Mouse (Mus musculus): Measurements from ENCODE around the gene Ano2.

The Ano2 gene

DNA sequence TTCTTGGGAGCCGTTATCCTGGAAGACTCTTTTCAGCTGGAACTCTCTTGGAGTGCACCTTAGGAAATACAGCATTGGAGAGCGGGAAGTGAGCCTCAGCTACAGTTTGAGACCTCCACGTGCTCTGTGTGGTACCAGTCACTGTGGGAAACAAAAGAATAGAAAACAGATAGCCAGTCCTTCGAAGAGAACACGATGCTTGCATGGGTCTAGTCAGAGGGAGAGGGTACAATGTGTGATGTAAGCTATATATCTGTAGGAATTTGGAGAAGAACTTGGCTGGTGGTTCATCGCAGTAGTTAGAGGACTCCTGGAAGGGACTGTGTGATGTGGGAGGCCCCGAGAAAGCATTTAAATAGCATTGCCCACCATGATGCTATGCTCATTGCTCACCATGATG, 189.1 kb downstream of the Ano2 start:
- H3K36me3 ChIP-seq (ENCODE audit: insufficient read depth, low read length) = no peaks in the 10 kb centered on the region
- no peak overlapping the region for H3K4me3 ChIP-seq (replicated peaks; ENCODE audit: low read length)
- no peaks in the 10 kb centered on the region for H3K4me1 ChIP-seq (replicated peaks; ENCODE audit: low read depth, low read length)
- no peak for TF ChIP-seq CTCF (conservative IDR thresholded peaks at IDR 0.05; ENCODE audit: low read length)
- TF ChIP-seq POU5F1 (IDR thresholded peaks at IDR 0.05; ENCODE audit: borderline replicate concordance, low read length) = no peak
- no peak for TF ChIP-seq NANOG (IDR thresholded peaks at IDR 0.05; ENCODE audit: borderline replicate concordance, low read length)
- H3K27me3 ChIP-seq (ENCODE audit: insufficient read depth, low read length) = no peaks in the 10 kb centered on the region
- H3K9me3 ChIP-seq (ENCODE audit: low read length) = peaks cover 12% of the 10 kb centered on the region

DNA sequence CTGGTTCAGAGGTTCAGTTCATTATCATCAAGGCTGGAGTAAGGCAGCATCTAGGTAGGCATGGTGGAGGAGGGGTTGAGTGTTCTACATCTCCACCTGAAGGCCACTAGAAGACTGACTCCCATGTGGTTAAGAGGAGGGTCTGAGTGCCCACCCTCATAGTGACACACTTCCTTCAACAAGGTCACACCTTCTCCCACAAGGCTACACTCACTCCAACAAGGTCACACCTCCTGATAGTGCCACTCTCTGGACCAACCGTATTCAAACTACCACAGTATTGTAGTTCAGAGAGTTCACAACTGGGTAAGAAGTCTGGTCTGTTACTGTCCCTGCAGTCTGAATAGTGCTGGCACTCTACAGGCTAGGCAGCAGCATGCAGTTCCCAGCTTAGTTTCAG, 198.4 kb downstream of the Ano2 start:
- H3K36me3 ChIP-seq (ENCODE audit: insufficient read depth, low read length) = no peaks in the 10 kb centered on the region
- no peak overlapping the region for H3K4me3 ChIP-seq (replicated peaks; ENCODE audit: low read length)
- no peaks in the 10 kb centered on the region for H3K27me3 ChIP-seq (ENCODE audit: insufficient read depth, low read length)
- peaks cover under 1% of the 10 kb centered on the region for H3K9me3 ChIP-seq (ENCODE audit: low read length)
- H3K4me1 ChIP-seq (replicated peaks; ENCODE audit: low read depth, low read length) = no peaks in the 10 kb centered on the region
- TF ChIP-seq NANOG (IDR thresholded peaks at IDR 0.05; ENCODE audit: borderline replicate concordance, low read length) = no peak
- TF ChIP-seq CTCF (conservative IDR thresholded peaks at IDR 0.05; ENCODE audit: low read length) = no peak
- TF ChIP-seq POU5F1 (IDR thresholded peaks at IDR 0.05; ENCODE audit: borderline replicate concordance, low read length) = no peak

DNA sequence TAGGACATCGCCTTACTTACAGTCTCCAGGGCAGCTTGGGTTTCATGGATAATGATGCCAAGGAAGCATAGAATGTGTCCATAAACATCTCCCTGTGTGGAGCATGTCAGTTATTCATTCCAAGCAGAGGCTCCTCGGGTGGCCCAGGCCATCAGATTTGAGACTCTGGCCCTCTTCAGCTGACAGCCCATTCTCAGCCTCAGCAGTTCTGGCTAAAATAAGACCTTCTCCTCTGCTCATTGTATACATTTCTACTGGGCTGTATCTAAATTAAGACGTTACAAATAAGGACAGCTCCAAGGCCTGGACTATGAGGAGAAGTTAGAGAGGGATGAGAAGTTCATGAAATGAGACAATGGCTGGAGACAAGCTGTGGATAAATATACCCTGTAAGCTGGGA, 204.1 kb downstream of the Ano2 start:
- Histone ChIP-seq H3K9me3 (ENCODE audit: low read length) (no peaks in the 10 kb centered on the region), H3K36me3 (ENCODE audit: insufficient read depth, low read length) (no peaks in the 10 kb centered on the region), H3K4me1 (replicated peaks; ENCODE audit: low read depth, low read length) (no peaks in the 10 kb centered on the region), H3K27me3 (ENCODE audit: insufficient read depth, low read length) (no peaks in the 10 kb centered on the region), H3K4me3 (replicated peaks; ENCODE audit: low read length) (no peak overlapping the region)
- TF ChIP-seq CTCF (conservative IDR thresholded peaks at IDR 0.05; ENCODE audit: low read length) (no peak), NANOG (IDR thresholded peaks at IDR 0.05; ENCODE audit: borderline replicate concordance, low read length) (no peak), POU5F1 (IDR thresholded peaks at IDR 0.05; ENCODE audit: borderline replicate concordance, low read length) (no peak)

DNA sequence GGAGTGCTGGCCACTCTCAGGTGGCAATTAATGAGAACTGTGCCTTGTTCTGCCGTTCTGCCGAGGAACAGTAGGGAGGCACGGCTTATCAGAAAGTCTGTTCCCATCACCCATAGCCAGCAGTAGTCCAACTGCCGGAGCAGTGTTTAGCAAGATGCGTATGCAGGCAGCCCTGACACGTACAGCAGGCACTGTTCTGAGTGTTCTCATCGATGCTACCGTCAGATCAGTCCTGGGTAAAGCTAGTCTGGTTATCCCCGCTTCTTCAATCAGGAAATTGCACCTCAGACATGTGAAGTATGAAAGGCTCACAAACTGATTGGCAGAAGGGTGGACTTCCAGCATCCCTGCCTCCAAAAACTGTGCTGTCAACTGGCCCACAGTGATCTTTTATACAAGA, 224.2 kb downstream of the Ano2 start:
- Histone ChIP-seq H3K4me3 (replicated peaks; ENCODE audit: low read length) (no peak overlapping the region), H3K27me3 (ENCODE audit: insufficient read depth, low read length) (no peaks in the 10 kb centered on the region), H3K36me3 (ENCODE audit: insufficient read depth, low read length) (no peaks in the 10 kb centered on the region), H3K9me3 (ENCODE audit: low read length) (no peaks in the 10 kb centered on the region), H3K4me1 (replicated peaks; ENCODE audit: low read depth, low read length) (no peaks in the 10 kb centered on the region)
- TF ChIP-seq POU5F1 (IDR thresholded peaks at IDR 0.05; ENCODE audit: borderline replicate concordance, low read length) = no peak
- no peak for TF ChIP-seq CTCF (conservative IDR thresholded peaks at IDR 0.05; ENCODE audit: low read length)
- no peak for TF ChIP-seq NANOG (IDR thresholded peaks at IDR 0.05; ENCODE audit: borderline replicate concordance, low read length)

DNA sequence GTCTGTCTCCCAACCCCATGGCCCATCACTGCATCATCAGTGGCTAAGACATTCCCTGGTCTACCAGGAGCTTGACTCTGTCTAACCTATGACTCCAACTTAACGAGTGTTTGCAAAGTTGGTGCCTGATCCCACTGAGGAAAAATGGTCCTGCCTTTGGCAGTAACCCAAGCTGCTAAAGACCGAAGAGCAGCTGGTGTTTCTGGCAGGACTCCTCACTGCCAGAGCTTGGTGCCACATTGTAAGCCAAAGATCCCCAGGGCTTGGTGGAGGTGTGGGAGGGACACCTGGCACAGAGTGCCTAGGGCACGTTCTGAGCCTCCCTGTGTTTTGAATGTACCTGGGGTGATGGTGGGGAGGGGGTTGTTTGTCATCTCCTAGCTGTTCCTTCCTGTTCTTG, 232.5 kb downstream of the Ano2 start:
- H3K9me3 ChIP-seq (ENCODE audit: low read length) = no peaks in the 10 kb centered on the region
- H3K27me3 ChIP-seq (ENCODE audit: insufficient read depth, low read length) = no peaks in the 10 kb centered on the region
- H3K4me1 ChIP-seq (replicated peaks; ENCODE audit: low read depth, low read length) = no peaks in the 10 kb centered on the region
- no peaks in the 10 kb centered on the region for H3K36me3 ChIP-seq (ENCODE audit: insufficient read depth, low read length)
- H3K4me3 ChIP-seq (replicated peaks; ENCODE audit: low read length) = no peak overlapping the region
- no peak for TF ChIP-seq CTCF (conservative IDR thresholded peaks at IDR 0.05; ENCODE audit: low read length)
- no peak for TF ChIP-seq POU5F1 (IDR thresholded peaks at IDR 0.05; ENCODE audit: borderline replicate concordance, low read length)
- no peak for TF ChIP-seq NANOG (IDR thresholded peaks at IDR 0.05; ENCODE audit: borderline replicate concordance, low read length)

DNA sequence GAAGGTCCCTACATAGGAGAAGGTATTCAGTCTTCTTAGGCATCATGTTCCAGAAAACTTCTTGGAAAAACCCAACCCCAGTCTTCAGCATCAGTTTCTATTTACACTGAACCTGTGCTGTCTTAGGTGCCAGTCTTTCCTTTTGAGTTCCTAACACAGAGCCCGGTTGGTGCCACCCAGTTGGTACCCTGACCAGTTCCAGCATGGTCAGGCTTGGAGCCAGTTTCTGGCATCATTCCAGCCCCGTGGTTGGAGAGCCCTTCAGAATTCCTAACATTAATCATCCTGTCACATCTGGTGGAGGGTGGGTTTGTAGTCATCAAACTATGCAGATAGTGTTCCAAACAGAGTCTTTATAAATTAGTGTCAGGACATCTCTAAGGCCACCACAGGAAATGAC, 234.8 kb downstream of the Ano2 start:
- no peak overlapping the region for H3K4me3 ChIP-seq (replicated peaks; ENCODE audit: low read length)
- TF ChIP-seq POU5F1 (IDR thresholded peaks at IDR 0.05; ENCODE audit: borderline replicate concordance, low read length) (no peak), CTCF (conservative IDR thresholded peaks at IDR 0.05; ENCODE audit: low read length) (no peak), NANOG (IDR thresholded peaks at IDR 0.05; ENCODE audit: borderline replicate concordance, low read length) (no peak)
- H3K9me3 ChIP-seq (ENCODE audit: low read length) = no peaks in the 10 kb centered on the region
- no peaks in the 10 kb centered on the region for H3K4me1 ChIP-seq (replicated peaks; ENCODE audit: low read depth, low read length)
- no peaks in the 10 kb centered on the region for H3K36me3 ChIP-seq (ENCODE audit: insufficient read depth, low read length)
- H3K27me3 ChIP-seq (ENCODE audit: insufficient read depth, low read length) = no peaks in the 10 kb centered on the region

DNA sequence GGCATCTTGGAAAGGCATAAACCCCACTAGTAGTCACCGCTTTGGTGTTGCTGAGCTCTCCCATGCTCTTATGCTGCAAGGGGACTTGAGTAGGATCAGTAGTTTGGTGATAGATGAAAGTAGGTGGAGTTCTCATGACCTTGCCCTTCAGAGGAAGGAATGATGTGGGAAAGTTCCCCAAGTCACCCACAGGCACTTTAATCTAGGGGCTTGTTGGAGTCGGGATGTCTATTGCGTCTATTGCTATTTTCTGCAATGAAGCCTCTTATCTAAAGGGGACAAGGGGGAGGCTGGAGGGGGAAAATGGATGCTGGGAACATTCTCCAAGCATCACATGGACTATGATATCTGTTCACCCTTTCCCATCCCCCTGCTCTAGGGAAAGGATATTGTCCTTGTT, 235.6 kb downstream of the Ano2 start:
- H3K36me3 ChIP-seq (ENCODE audit: insufficient read depth, low read length) = no peaks in the 10 kb centered on the region
- no peaks in the 10 kb centered on the region for H3K9me3 ChIP-seq (ENCODE audit: low read length)
- H3K4me3 ChIP-seq (replicated peaks; ENCODE audit: low read length) = no peak overlapping the region
- no peaks in the 10 kb centered on the region for H3K27me3 ChIP-seq (ENCODE audit: insufficient read depth, low read length)
- H3K4me1 ChIP-seq (replicated peaks; ENCODE audit: low read depth, low read length) = no peaks in the 10 kb centered on the region
- TF ChIP-seq CTCF (conservative IDR thresholded peaks at IDR 0.05; ENCODE audit: low read length) (no peak), NANOG (IDR thresholded peaks at IDR 0.05; ENCODE audit: borderline replicate concordance, low read length) (no peak), POU5F1 (IDR thresholded peaks at IDR 0.05; ENCODE audit: borderline replicate concordance, low read length) (no peak)

DNA sequence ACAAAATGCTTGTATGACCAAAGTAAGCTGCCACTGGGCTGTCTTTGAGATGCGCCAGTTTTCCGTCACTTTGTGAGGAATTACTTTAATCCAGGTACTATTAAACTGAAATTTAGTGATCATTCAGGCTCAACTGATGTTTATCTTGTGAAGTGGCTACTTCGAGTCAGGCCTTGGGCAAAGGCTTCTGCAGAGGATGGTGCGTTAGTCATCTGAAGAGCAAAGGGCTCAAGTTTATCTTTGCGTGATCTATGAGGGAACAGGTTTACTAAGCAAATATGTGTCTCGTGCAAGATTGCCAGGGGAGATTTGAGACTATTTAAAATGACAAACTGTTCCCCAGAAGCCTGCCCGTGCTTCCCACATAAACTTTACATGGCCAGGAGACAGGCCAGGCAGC, 241.7 kb downstream of the Ano2 start:
- Histone ChIP-seq H3K4me3 (replicated peaks; ENCODE audit: low read length) (no peak overlapping the region), H3K9me3 (ENCODE audit: low read length) (no peaks in the 10 kb centered on the region), H3K27me3 (ENCODE audit: insufficient read depth, low read length) (no peaks in the 10 kb centered on the region), H3K36me3 (ENCODE audit: insufficient read depth, low read length) (no peaks in the 10 kb centered on the region), H3K4me1 (replicated peaks; ENCODE audit: low read depth, low read length) (no peaks in the 10 kb centered on the region)
- TF ChIP-seq POU5F1 (IDR thresholded peaks at IDR 0.05; ENCODE audit: borderline replicate concordance, low read length) (no peak), CTCF (conservative IDR thresholded peaks at IDR 0.05; ENCODE audit: low read length) (no peak), NANOG (IDR thresholded peaks at IDR 0.05; ENCODE audit: borderline replicate concordance, low read length) (no peak)

DNA sequence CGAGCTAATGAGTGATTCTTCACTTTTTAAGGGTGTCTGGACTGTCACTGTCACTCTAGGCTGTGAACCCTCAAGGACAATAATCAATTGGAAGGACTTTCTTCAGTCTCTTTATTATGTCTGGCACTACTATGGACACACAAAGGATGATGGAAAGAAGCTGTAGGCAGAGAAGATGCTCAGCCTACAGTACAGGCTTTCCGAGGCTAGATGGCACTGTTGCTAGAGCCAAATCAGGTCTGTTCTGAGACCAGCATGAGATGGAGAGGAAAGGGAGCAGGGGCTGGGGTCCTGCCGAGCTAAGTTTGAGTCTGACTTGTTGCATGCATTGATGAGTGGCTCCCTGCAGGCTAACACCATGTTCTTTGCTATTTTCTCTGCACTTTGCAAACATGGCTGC, 264.7 kb downstream of the Ano2 start:
- no peak for TF ChIP-seq NANOG (IDR thresholded peaks at IDR 0.05; ENCODE audit: borderline replicate concordance, low read length)
- peak; percentile 20; the same call in 1 of the 2 replicates for TF ChIP-seq CTCF (conservative IDR thresholded peaks at IDR 0.05; ENCODE audit: low read length)
- no peak for TF ChIP-seq POU5F1 (IDR thresholded peaks at IDR 0.05; ENCODE audit: borderline replicate concordance, low read length)
- H3K36me3 ChIP-seq (ENCODE audit: insufficient read depth, low read length) = no peaks in the 10 kb centered on the region
- no peak overlapping the region for H3K4me3 ChIP-seq (replicated peaks; ENCODE audit: low read length)
- H3K9me3 ChIP-seq (ENCODE audit: low read length) = no peaks in the 10 kb centered on the region
- no peaks in the 10 kb centered on the region for H3K27me3 ChIP-seq (ENCODE audit: insufficient read depth, low read length)
- H3K4me1 ChIP-seq (replicated peaks; ENCODE audit: low read depth, low read length) = no peaks in the 10 kb centered on the region
